Mouse (Mus musculus): ENCODE data around the gene Ggta1. TPM values are rescaled to one million over a fixed set of nuclear protein-coding genes. Genes with fewer than 3 reads are reported as not detected.

The Ggta1 gene
- total RNA-seq, 1 experiment, result 36.5 TPM

DNA sequence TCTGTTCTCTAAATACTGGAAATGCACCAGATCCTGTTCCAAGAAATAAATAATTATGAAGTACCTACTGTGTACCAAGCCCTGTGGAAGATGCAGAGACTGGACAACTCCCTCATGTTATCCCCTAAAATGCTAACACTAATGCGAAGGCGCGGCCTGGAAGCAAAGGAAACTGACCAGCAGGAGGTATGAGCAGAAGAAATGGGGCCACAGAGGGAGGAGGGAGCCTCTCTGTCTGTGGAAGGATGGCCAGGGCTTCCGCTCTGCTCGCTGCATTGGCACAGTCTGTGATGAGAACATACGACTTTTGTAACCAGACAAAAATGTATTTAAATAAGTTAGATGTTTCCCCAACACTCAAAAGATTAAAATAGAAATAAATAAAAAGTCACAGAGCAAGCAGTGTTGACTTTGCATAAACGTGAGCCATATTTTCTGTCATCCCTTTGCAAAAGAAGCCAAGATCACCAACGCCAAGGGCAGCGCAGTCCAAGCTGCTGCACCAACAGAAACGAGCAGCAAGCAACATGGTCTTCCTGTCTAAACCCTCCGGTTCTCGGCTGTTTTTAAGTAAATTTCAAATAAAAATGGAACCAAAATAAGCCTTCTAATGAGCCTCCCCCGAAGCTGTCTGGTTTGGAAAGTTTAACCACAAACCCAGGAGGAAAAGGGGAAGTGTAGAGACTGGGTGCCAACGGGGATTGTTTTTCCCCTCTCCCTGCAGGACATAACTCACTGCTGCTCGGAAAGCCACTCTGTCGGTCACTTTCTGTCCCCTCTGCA is 18.9 kb downstream of the Ggta1 start:
- Histone ChIP-seq H3K36me3 (ENCODE audit: control insufficient read depth, insufficient read depth, low read length, poor library complexity, severe bottlenecking) (peaks cover 2% of the 10 kb centered on the region; the same call in 1 of the 2 replicates), H3K9me3 (ENCODE audit: control insufficient read depth, insufficient read depth, low read depth, low read length) (no peaks in the 10 kb centered on the region), H3K9ac (ENCODE audit: insufficient read depth, low read depth, low read length, poor library complexity, severe bottlenecking) (no peak overlapping the region; the same call in 1 of the 2 replicates), H3K4me3 (ENCODE audit: insufficient read depth in 1 of 2, low read depth in 1 of 2, low read length in 2 of 2, poor library complexity in 1 of 2, severe bottlenecking in 1 of 2) (no peak overlapping the region), H3K4me1 (ENCODE audit: control insufficient read depth in 2 of 2, insufficient read depth in 2 of 2, low read length in 2 of 2, poor library complexity in 1 of 2) (peaks cover 11 to 18% of the 10 kb centered on the region in 2 experiments), H3K27ac (ENCODE audit: insufficient read depth, low read depth, low read length, poor library complexity, severe bottlenecking) (no peak overlapping the region; the same call in 1 of the 2 replicates)
- TF ChIP-seq ZC3H11A (IDR thresholded peaks at IDR 0.05; ENCODE audit: borderline replicate concordance, low read depth, low read length) (no peak), CHD2 (IDR thresholded peaks at IDR 0.05; ENCODE audit: low read depth, low read length) (no peak), MAFK (IDR thresholded peaks at IDR 0.05; ENCODE audit: insufficient read depth, low read depth, low read length) (no peak), ZNF384 (IDR thresholded peaks at IDR 0.05; ENCODE audit: low read depth, low read length) (no peak), HCFC1 (IDR thresholded peaks at IDR 0.05; ENCODE audit: borderline replicate concordance, insufficient read depth, low read length) (no peak)
- in situ Hi-C loops (cut with MboI; ENCODE audit: low sequenced_read_pairs in 2 of 2, unreplicated experiment in 2 of 2), result no loop called here
- no peak for DNase-seq (ENCODE audit: low read depth, low spot score)

DNA sequence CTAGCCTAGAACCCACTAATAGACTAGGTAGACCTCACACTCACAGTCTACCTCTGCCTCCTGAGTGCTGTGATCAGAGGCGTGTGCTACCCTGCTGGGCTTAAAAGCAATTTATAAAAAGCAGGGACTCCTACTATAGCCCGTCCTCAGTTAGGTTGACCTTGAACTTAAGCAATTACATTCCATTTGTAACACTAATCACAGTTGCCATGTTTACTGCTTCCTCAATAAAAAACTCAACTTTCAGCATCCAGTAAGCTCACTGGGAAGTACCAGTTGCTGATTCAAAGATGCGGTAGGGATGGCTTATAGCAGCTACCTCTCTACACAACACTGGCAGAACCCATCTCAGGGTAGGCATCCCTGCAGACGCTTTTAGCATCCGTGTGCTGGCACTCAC is 19.7 kb downstream of the Ggta1 start:
- Histone ChIP-seq H3K4me3 (ENCODE audit: insufficient read depth in 1 of 2, low read depth in 1 of 2, low read length in 2 of 2, poor library complexity in 1 of 2, severe bottlenecking in 1 of 2) (no peak overlapping the region), H3K36me3 (ENCODE audit: control insufficient read depth, insufficient read depth, low read length, poor library complexity, severe bottlenecking) (peaks cover 2% of the 10 kb centered on the region; the same call in 1 of the 2 replicates), H3K9me3 (ENCODE audit: control insufficient read depth, insufficient read depth, low read depth, low read length) (no peaks in the 10 kb centered on the region), H3K4me1 (ENCODE audit: control insufficient read depth in 2 of 2, insufficient read depth in 2 of 2, low read length in 2 of 2, poor library complexity in 1 of 2) (peaks cover 11 to 18% of the 10 kb centered on the region in 2 experiments), H3K9ac (ENCODE audit: insufficient read depth, low read depth, low read length, poor library complexity, severe bottlenecking) (no peak overlapping the region), H3K27ac (ENCODE audit: insufficient read depth, low read depth, low read length, poor library complexity, severe bottlenecking) (no peak overlapping the region)
- TF ChIP-seq MAFK (IDR thresholded peaks at IDR 0.05; ENCODE audit: insufficient read depth, low read depth, low read length) (no peak), ZNF384 (IDR thresholded peaks at IDR 0.05; ENCODE audit: low read depth, low read length) (no peak), CHD2 (IDR thresholded peaks at IDR 0.05; ENCODE audit: low read depth, low read length) (no peak), HCFC1 (IDR thresholded peaks at IDR 0.05; ENCODE audit: borderline replicate concordance, insufficient read depth, low read length) (no peak)
- no peak for DNase-seq (ENCODE audit: low read depth, low spot score)
- in situ Hi-C loops (cut with MboI; ENCODE audit: low sequenced_read_pairs in 2 of 2, unreplicated experiment in 2 of 2), result no loop called here

DNA sequence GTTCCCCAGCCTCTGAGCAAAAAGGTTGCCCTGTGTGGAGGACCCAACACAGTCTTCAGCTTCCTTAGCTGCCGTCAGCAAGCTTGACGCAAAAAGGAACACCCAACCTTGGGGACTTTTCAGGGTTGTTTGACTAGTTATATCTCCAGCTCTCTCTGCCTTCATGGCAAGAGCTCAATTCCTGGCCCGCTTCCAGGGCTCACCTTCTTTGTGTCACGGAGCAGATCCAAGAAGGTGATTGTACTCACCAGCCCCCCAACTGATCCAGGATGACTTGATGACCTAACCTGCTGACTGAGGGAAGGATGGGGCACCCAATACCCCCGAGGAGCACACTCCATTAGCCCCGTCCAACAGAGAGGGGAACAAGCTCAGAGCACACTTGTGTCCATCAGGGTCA is 21.0 kb downstream of the Ggta1 start:
- no peak for DNase-seq (ENCODE audit: low read depth, low spot score)
- peaks cover 2% of the 10 kb centered on the region; the same call in 1 of the 2 replicates for H3K36me3 ChIP-seq (ENCODE audit: control insufficient read depth, insufficient read depth, low read length, poor library complexity, severe bottlenecking)
- H3K27ac ChIP-seq (ENCODE audit: insufficient read depth, low read depth, low read length, poor library complexity, severe bottlenecking), result no peak overlapping the region
- TF ChIP-seq HCFC1 (IDR thresholded peaks at IDR 0.05; ENCODE audit: borderline replicate concordance, insufficient read depth, low read length) (no peak), CHD2 (IDR thresholded peaks at IDR 0.05; ENCODE audit: low read depth, low read length) (no peak), ZC3H11A (IDR thresholded peaks at IDR 0.05; ENCODE audit: borderline replicate concordance, low read depth, low read length) (no peak), ZNF384 (IDR thresholded peaks at IDR 0.05; ENCODE audit: low read depth, low read length) (no peak), MAFK (IDR thresholded peaks at IDR 0.05; ENCODE audit: insufficient read depth, low read depth, low read length) (no peak)
- H3K4me1 ChIP-seq (ENCODE audit: control insufficient read depth in 2 of 2, insufficient read depth in 2 of 2, low read length in 2 of 2, poor library complexity in 1 of 2), result peaks cover 11 to 12% of the 10 kb centered on the region in 2 experiments
- in situ Hi-C loops (cut with MboI; ENCODE audit: low sequenced_read_pairs in 2 of 2, unreplicated experiment in 2 of 2), result no loop called here
- H3K9ac ChIP-seq (ENCODE audit: insufficient read depth, low read depth, low read length, poor library complexity, severe bottlenecking), result no peak overlapping the region
- no peak overlapping the region for H3K4me3 ChIP-seq (ENCODE audit: insufficient read depth in 1 of 2, low read depth in 1 of 2, low read length in 2 of 2, poor library complexity in 1 of 2, severe bottlenecking in 1 of 2)
- H3K9me3 ChIP-seq (ENCODE audit: control insufficient read depth, insufficient read depth, low read depth, low read length), result no peaks in the 10 kb centered on the region

DNA sequence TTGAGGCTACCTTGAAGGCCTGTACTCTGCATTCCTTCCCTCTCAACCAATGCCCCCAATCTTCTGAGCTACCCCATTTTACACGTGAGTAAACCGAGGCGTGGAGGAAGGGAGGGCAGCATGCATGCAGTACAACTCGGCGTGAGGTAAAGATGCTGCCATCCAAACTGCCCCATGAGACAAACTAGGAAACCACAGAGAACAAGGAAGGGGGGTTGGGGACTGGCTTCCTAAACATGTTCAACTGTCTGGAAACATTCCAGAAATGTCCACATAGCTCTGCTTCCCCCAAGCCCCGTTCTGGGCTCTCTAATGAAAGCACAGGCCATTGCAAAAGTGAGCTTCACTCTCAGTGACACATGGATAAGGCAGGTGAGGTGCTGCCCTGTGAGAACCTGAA is 21.6 kb downstream of the Ggta1 start:
- Histone ChIP-seq H3K9ac (ENCODE audit: insufficient read depth, low read depth, low read length, poor library complexity, severe bottlenecking) (no peak overlapping the region), H3K36me3 (ENCODE audit: control insufficient read depth, insufficient read depth, low read length, poor library complexity, severe bottlenecking) (peaks cover 2% of the 10 kb centered on the region; the same call in 1 of the 2 replicates), H3K9me3 (ENCODE audit: control insufficient read depth, insufficient read depth, low read depth, low read length) (no peaks in the 10 kb centered on the region), H3K4me3 (ENCODE audit: insufficient read depth in 1 of 2, low read depth in 1 of 2, low read length in 2 of 2, poor library complexity in 1 of 2, severe bottlenecking in 1 of 2) (no peak overlapping the region), H3K27ac (ENCODE audit: insufficient read depth, low read depth, low read length, poor library complexity, severe bottlenecking) (no peak overlapping the region), H3K4me1 (ENCODE audit: control insufficient read depth in 2 of 2, insufficient read depth in 2 of 2, low read length in 2 of 2, poor library complexity in 1 of 2) (peaks cover 8 to 12% of the 10 kb centered on the region in 2 experiments)
- no peak for TF ChIP-seq HCFC1 (IDR thresholded peaks at IDR 0.05; ENCODE audit: borderline replicate concordance, insufficient read depth, low read length)
- TF ChIP-seq ZNF384 (IDR thresholded peaks at IDR 0.05; ENCODE audit: low read depth, low read length), result no peak
- no peak for TF ChIP-seq MAFK (IDR thresholded peaks at IDR 0.05; ENCODE audit: insufficient read depth, low read depth, low read length)
- no peak for TF ChIP-seq ZC3H11A (IDR thresholded peaks at IDR 0.05; ENCODE audit: borderline replicate concordance, low read depth, low read length)
- in situ Hi-C loops (cut with MboI; ENCODE audit: low sequenced_read_pairs in 2 of 2, unreplicated experiment in 2 of 2), result no loop called here
- DNase-seq (ENCODE audit: low read depth, low spot score), result no peak

All from ES-E14 (cell line).